Mouse (Mus musculus) lung, embryonic 15.5 days (tissue): ENCODE data around the gene Plxna4. TPM values are rescaled to one million over a fixed set of nuclear protein-coding genes. Genes with fewer than 3 reads are reported as not detected.

ENCODE experiments used
- ATAC-seq: fragments of 200-750 bp; cut with Nextera tagmentation; 2 replicates; pipeline ENCODE4 v1.8.0; 2017; ENCODE audit warnings: moderate number of reproducible peaks, borderline replicate concordance; ENCODE audit not compliant: low FRiP score, low TSS enrichment; ENCODE audit errors: extremely low read depth
- H3K27ac ChIP-seq: fragments of 300-500 bp; sonication (generic); 2 replicates; pipeline ENCODE4 v1.5.1; 2015; ENCODE audit warnings: moderate library complexity, mild to moderate bottlenecking, inconsistent platforms
- H3K27me3 ChIP-seq: fragments of 300-500 bp; sonication (generic); 2 replicates; pipeline ENCODE4 v1.6.1; 2015; ENCODE audit warnings: inconsistent platforms
- H3K36me3 ChIP-seq: fragments of 300-500 bp; sonication (generic); 2 replicates; pipeline ENCODE4 v1.6.1; 2015; ENCODE audit warnings: inconsistent platforms
- H3K4me1 ChIP-seq: fragments of 300-500 bp; sonication (generic); 2 replicates; pipeline ENCODE4 v1.6.1; 2015; ENCODE audit warnings: inconsistent platforms
- H3K4me2 ChIP-seq: fragments of 300-500 bp; sonication (generic); 2 replicates; pipeline ENCODE4 v1.6.1; 2015; ENCODE audit warnings: inconsistent platforms, mild to moderate bottlenecking, moderate library complexity
- H3K4me3 ChIP-seq: fragments of 300-500 bp; sonication (generic); 2 replicates; pipeline ENCODE4 v1.5.1; 2015; ENCODE audit warnings: mild to moderate bottlenecking, inconsistent platforms
- H3K9ac ChIP-seq: fragments of 300-500 bp; sonication (generic); 2 replicates; pipeline ENCODE4 v1.6.1; 2015; ENCODE audit warnings: inconsistent platforms
- H3K9me3 ChIP-seq: fragments of 300-500 bp; sonication (generic); 2 replicates; pipeline ENCODE4 v1.6.1; 2016; ENCODE audit warnings: inconsistent platforms
- WGBS: fragments of 180-500 bp; shearing (Covaris S2); methylation state at CpG from one replicate; pipeline ENCODE4 v1.1.7; 2015; 5-methylcytosine and 5-hydroxymethylcytosine counted together
- polyA plus RNA-seq: library from polyadenylated mRNA; unstranded; fragments of >200 nt; fragmentation: Nextera tagmentation; extraction: Ambion mirVana; gene quantifications from 2 replicates; pipeline ENCODE4 v1.2.1, GENCODE M21; 2015

The Plxna4 gene
- polyA plus RNA-seq, 1 experiment from 2014 or later = 2.1 TPM

DNA sequence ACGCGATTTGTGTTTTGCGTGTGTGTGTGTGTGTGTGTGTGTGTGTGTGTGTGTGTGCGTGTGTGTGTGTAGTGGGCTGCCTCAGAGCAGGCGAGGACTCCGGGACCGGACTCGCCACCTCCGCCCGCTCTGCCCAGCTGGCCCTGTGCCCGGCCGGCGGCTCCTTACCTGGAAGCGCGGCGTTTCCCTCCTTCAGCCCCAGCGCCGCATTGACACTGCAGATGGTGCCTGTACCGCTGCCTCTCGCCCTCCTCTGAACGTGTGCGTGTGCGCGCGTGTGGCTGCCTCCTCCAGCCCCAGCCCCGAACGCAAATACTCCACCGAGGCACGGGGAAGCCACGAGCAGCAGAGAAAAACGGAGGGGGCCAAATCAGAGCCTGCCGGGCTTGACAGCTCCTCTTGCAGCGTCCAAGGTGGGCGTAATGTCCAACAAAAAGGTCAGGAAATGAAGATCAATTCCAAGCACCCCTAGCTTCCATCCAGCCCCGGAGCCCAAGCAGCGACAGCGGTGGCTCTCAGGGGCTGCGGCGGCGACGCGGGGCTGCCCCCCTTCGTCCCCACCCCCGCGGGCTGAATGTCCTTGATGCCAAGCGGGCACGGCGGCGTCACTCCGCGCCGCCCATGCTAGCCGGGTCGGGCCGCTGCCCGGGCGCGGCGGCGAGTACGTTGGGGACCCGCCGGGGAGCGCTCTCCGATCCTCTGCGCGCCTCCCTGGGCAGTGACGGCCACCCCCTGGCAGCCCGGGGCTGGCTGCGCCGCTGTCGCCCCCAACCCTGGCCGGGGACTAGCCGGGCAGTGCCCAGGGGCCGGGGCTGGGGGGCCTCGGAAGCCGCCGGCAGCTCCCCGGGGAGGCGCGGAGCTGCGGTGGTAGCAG lies 619 bp downstream of the Plxna4 start:
- H3K4me2 ChIP-seq = peak overlapping the region; percentile 95
- H3K9me3 ChIP-seq = no peaks in the 10 kb centered on the region
- ATAC-seq = peak; percentile 55
- H3K27me3 ChIP-seq = peaks cover 87% of the 10 kb centered on the region
- WGBS = under 1% methylated on average over 70 of the region's 82 CpGs
- peak overlapping the region; percentile 61 for H3K9ac ChIP-seq
- peak overlapping the region; percentile 67 for H3K27ac ChIP-seq
- peak overlapping the region; percentile 64 for H3K4me3 ChIP-seq
- peaks cover 9% of the 10 kb centered on the region for H3K4me1 ChIP-seq
- no peaks in the 10 kb centered on the region for H3K36me3 ChIP-seq

GRCm38 (mm10) chr6:32586821-32587135 lies 1.2 kb downstream of the Plxna4 start:
- Histone ChIP-seq H3K4me1 (peaks cover 9% of the 10 kb centered on the region), H3K4me3 (peak overlapping the region; percentile 64), H3K36me3 (no peaks in the 10 kb centered on the region), H3K4me2 (peak overlapping the region; percentile 95), H3K27me3 (peaks cover 83% of the 10 kb centered on the region), H3K9ac (no peak overlapping the region), H3K9me3 (no peaks in the 10 kb centered on the region), H3K27ac (no peak overlapping the region)
- WGBS = 5% methylated on average over 13 of the region's 13 CpGs
- no peak for ATAC-seq

DNA sequence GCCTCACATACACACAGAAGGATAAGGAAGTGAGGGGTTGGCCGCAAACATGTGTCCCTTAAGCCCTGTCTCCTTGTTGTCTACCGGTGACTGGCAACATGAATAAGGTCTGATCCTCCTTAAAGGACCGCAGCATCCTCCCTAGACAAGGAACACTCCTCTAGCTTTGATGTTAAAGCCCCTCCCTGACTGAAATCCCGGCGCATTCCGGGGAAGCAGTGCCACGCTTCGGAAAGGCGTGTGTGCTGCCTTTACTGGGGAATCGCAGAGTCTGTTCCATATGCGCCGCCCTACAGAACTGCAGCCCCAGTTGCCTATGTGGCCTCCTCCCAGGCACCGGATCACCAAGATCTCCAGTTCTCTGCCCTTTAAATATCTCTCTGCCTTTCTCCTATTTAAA lies 1.6 kb downstream of the Plxna4 start:
- Histone ChIP-seq H3K4me1 (peaks cover 9% of the 10 kb centered on the region), H3K27ac (no peak overlapping the region), H3K36me3 (no peaks in the 10 kb centered on the region), H3K4me3 (peak overlapping the region; percentile 64), H3K4me2 (peak overlapping the region; percentile 95), H3K9me3 (no peaks in the 10 kb centered on the region), H3K9ac (no peak overlapping the region), H3K27me3 (peaks cover 80% of the 10 kb centered on the region)
- no peak for ATAC-seq
- 1% methylated on average over 13 of the region's 13 CpGs for WGBS

DNA sequence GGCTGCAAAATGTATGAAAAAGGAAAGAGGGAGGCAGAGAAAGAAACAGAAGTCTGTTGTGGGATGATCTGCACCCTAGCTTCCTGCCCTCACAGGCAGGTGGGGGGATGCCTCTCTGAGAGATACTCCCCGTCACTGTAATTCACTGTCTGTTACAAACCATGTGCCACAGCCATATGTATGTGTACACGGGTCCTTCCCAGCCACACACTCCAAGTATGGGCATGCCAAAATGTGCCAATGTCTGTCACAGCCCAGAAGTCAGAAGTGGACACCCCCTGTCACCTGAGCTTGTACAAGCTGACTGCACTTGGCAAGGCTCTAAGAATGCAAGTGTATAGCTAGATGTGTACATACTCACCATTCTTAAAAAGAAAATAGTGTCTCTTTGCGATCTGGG lies 2.8 kb downstream of the Plxna4 start:
- 43% methylated on average over 3 of the region's 3 CpGs for WGBS
- Histone ChIP-seq H3K36me3 (no peaks in the 10 kb centered on the region), H3K4me1 (peaks cover 9% of the 10 kb centered on the region), H3K9me3 (no peaks in the 10 kb centered on the region), H3K4me3 (no peak overlapping the region), H3K4me2 (no peak overlapping the region), H3K27me3 (peaks cover 71% of the 10 kb centered on the region), H3K9ac (no peak overlapping the region), H3K27ac (no peak overlapping the region)
- no peak for ATAC-seq

DNA sequence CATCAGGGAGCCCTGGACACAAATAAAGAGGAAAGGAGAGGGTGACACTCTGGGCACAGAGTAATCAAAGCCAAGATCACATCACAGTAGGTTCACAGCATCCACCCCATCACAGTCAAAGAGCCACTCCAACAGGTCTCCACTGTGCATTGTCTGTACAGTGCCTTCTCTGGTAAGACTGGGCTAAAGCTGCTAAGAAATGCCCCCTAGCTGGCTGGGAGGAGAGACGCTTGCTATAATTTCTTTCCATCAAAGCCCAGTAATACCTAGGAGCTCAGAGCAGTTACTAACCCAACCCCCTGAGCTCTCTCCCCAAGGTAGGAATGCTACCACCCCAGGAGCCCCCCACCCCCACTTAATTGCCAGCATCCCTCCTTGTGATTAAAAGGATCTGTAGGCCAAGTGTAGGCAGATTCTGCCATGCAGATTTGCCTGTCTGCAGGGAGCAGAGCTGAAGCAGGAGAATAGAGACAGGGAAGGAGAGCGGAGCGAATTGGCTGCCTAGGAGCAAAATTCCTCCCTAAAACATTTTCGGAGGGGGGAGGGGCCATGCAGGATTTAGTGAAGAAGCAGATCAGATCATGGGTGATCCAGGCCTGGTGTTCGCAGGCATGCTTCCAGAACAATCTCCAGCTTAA lies 3.6 kb downstream of the Plxna4 start:
- Histone ChIP-seq H3K27ac (no peak overlapping the region), H3K36me3 (no peaks in the 10 kb centered on the region), H3K4me1 (peaks cover 9% of the 10 kb centered on the region), H3K4me2 (0 out of 2 replicates have a peak overlapping the region, but pooled peaks have one; percentile 7), H3K9ac (no peak overlapping the region), H3K27me3 (peaks cover 62% of the 10 kb centered on the region), H3K9me3 (no peaks in the 10 kb centered on the region), H3K4me3 (no peak overlapping the region)
- ATAC-seq = no peak
- 34% methylated on average over 5 of the region's 5 CpGs for WGBS

DNA sequence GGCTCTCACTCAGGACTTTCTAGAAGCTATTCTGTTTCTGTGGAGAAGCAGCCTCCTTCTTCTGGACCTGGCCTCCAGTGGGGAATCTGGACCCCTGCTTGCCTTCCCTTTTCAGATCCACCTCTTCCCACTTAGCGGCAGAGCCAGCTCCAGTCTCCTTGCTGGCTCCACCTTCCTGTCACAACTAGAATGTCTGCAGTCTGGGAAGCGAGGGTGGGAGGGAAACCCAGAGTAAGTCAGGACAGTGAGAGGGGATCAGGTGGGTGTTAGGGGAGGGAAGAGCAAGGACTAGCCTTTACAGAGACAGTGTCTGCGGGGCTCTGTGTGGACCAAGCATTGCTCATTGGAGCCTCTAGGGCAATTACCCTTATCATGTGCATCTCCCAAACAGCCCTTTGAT lies 4.4 kb downstream of the Plxna4 start:
- no peaks in the 10 kb centered on the region for H3K9me3 ChIP-seq
- H3K27me3 ChIP-seq = peaks cover 55% of the 10 kb centered on the region
- 12% methylated on average over 3 of the region's 3 CpGs for WGBS
- no peak overlapping the region for H3K4me2 ChIP-seq
- no peak for ATAC-seq
- no peak overlapping the region for H3K27ac ChIP-seq
- peaks cover 9% of the 10 kb centered on the region for H3K4me1 ChIP-seq
- no peaks in the 10 kb centered on the region for H3K36me3 ChIP-seq
- no peak overlapping the region for H3K4me3 ChIP-seq
- no peak overlapping the region for H3K9ac ChIP-seq

DNA sequence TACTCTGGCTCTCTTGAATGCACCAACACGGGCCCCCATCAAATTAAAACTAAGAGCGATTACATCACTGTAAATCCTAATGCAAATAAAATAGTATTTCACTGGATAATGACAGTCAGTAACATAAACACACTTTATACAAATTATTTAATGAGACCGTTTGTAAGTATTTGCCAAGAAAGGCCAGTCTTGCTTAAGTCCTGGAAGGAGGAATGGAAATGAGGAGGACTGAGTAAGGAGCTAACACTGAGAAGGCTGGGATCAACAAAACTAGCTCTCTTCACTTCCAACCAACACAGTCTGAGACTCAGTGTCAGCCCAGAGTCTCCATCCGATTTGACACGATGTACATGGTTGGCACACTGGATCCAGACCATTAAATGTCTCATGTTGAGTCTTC lies 16.5 kb downstream of the Plxna4 start:
- H3K27ac ChIP-seq = no peak overlapping the region
- peak; percentile 55; the same call in 1 of the 2 replicates for ATAC-seq

DNA sequence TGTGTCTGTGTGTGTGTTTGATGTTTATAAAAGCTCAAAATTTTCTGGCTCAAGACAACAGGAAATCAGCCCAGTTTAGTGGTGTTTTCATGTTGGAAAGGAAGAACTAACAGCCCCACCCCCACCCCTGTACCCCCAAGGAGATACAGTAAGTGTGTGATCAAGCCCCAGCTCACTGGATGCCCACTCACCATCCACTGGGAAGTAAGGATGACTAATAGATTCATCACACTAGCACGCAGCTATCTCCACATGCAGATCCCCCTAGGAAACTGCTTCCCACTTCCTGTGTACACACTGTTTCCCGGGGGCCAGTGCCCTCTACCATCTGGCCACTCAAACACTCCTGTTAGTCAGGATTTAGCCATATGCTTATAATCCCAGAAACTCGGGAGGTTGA lies 17.5 kb downstream of the Plxna4 start:
- Histone ChIP-seq H3K9ac (no peak overlapping the region), H3K27me3 (no peaks in the 10 kb centered on the region), H3K9me3 (no peaks in the 10 kb centered on the region), H3K36me3 (no peaks in the 10 kb centered on the region), H3K4me1 (0 out of 2 replicates have a peak, but pooled peaks cover 9% of the 10 kb centered on the region), H3K4me3 (no peak overlapping the region), H3K27ac (no peak overlapping the region), H3K4me2 (no peak overlapping the region)
- no peak for ATAC-seq
- WGBS = 15% methylated on average over 3 of the region's 3 CpGs

More for the DNA sequence above, 16.5 kb downstream of the Plxna4 start:
- H3K9me3 ChIP-seq = no peaks in the 10 kb centered on the region
- no peak overlapping the region for H3K4me2 ChIP-seq
- no peak overlapping the region for H3K4me3 ChIP-seq
- H3K4me1 ChIP-seq = 0 out of 2 replicates have a peak, but pooled peaks cover 9% of the 10 kb centered on the region
- 57% methylated on average over 5 of the region's 5 CpGs for WGBS
- H3K27me3 ChIP-seq = no peaks in the 10 kb centered on the region
- no peak overlapping the region for H3K9ac ChIP-seq
- H3K36me3 ChIP-seq = no peaks in the 10 kb centered on the region

DNA sequence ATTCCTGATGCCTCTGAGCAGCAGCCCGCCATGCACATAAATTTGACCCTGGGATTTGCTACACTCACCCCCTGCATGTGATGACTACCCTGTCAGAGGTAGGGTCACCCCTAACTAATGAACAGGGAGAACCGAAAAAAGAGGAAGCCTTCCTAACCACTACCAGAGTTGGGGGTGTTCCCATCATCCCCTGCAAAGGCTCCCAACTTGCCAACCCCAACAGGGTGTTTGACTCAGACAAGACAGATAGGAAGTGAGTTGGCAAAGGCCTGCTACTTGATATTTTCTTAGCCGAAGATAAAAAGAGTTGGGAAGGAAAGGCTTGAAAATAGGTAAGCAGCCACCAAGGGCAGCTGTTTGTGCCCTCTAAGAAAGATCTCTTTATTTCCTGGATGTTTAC lies 18.1 kb downstream of the Plxna4 start:
- Histone ChIP-seq H3K4me2 (no peak overlapping the region), H3K9me3 (no peaks in the 10 kb centered on the region), H3K9ac (no peak overlapping the region), H3K36me3 (no peaks in the 10 kb centered on the region), H3K4me1 (0 out of 2 replicates have a peak, but pooled peaks cover 9% of the 10 kb centered on the region), H3K27me3 (no peaks in the 10 kb centered on the region), H3K4me3 (no peak overlapping the region), H3K27ac (no peak overlapping the region)
- WGBS = 53% methylated on average over 3 of the region's 3 CpGs
- ATAC-seq = no peak

DNA sequence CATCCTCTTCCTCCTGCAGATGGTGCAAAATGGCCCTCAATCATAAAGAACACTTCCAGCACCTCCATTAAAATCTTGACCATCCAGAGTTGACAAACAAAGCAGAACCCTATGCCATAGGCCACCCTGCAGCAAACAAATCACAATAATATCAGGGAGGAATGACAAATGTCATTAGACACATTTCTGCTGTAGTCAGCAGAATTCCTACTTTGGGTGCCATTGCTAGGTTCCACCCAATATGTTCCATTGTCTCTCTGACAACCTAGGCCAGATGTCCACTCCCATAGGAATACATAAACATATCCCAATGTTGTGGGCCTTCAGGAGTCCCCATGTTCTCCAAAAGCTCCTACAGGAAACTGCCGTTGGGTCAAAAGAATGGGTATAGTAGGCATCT lies 41.1 kb downstream of the Plxna4 start:
- Histone ChIP-seq H3K4me1 (0 out of 2 replicates have a peak, but pooled peaks cover 9% of the 10 kb centered on the region), H3K4me2 (no peak overlapping the region), H3K4me3 (no peak overlapping the region), H3K36me3 (no peaks in the 10 kb centered on the region), H3K27ac (no peak overlapping the region), H3K9ac (no peak overlapping the region), H3K9me3 (no peaks in the 10 kb centered on the region), H3K27me3 (no peaks in the 10 kb centered on the region)
- WGBS = 100% methylated on average over 1 of the region's 1 CpGs
- ATAC-seq = no peak

- Histone ChIP-seq H3K4me2 (no peak overlapping the region), H3K9ac (no peak overlapping the region), H3K9me3 (no peaks in the 10 kb centered on the region), H3K27me3 (no peaks in the 10 kb centered on the region), H3K4me3 (no peak overlapping the region), H3K4me1 (0 out of 2 replicates have a peak, but pooled peaks cover 9% of the 10 kb centered on the region), H3K36me3 (no peaks in the 10 kb centered on the region), H3K27ac (no peak overlapping the region)
- no peak for ATAC-seq
- 70% methylated on average over 3 of the region's 3 CpGs for WGBS
Measured at GRCm38 (mm10) chr6:32544021-32544420, 44.0 kb downstream of the Plxna4 start.

GRCm38 (mm10) chr6:32540155-32540554 lies 47.8 kb downstream of the Plxna4 start:
- Histone ChIP-seq H3K9me3 (no peaks in the 10 kb centered on the region), H3K27me3 (no peaks in the 10 kb centered on the region), H3K4me2 (no peak overlapping the region), H3K9ac (no peak overlapping the region), H3K4me1 (0 out of 2 replicates have a peak, but pooled peaks cover 9% of the 10 kb centered on the region), H3K27ac (no peak overlapping the region), H3K4me3 (no peak overlapping the region), H3K36me3 (no peaks in the 10 kb centered on the region)
- 92% methylated on average over 4 of the region's 4 CpGs for WGBS
- ATAC-seq = no peak
